19 mouse cellular contexts compared by ENCODE assay signal in the genomic region with DNA sequence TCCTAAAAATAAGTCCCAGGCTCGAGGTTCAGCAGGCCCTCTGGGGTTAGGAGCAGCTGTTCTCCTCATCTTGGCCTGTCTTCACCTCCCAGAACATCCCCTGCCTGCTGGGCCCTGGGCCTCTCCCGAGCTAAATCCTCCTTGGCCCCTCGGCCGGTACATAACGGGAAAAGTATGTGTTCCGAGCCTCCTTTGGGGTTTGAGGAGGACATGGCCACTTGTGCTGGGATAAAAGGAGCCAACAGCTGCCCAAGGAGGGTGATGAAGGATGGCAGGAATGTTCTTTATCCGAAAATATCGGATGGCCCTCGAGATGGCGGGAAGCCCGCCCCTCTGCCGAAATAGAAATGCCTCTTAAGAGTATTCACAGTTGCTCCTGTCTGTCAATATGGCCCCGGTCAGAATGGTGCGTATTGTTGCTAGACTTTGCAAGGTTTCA. TPM values are rescaled to one million over a fixed set of nuclear protein-coding genes. Genes with fewer than 3 reads are reported as not detected.
A peak's percentile ranks its signal among the peaks of the same experiment; 100 is the strongest.
DNase-seq lines count a peak whose midpoint lies in the region; ATAC-seq lines count a peak whose summit lies in the region.
"Had no signal": no experiment of that assay in that cellular context is flagged by ENCODE, and none has a peak within 500 bp of the region (broad histone marks: within the 10 kb centered on the region; RNA-seq: fewer than 3 reads in every experiment).

No protein-coding gene starts in this region.

- H3K9ac ChIP-seq in hindbrain, embryonic 12.5 days, result no peak overlapping the region
- H3K9ac ChIP-seq: liver, postnatal 0 days; midbrain, embryonic 13.5 days; neural tube, embryonic 12.5 days had no signal

- peaks cover 66% of the 10 kb centered on the region for H3K4me1 ChIP-seq in hindbrain, embryonic 10.5 days (replicated peaks)
- peaks cover 32% of the 10 kb centered on the region for H3K4me1 ChIP-seq in hindbrain, embryonic 12.5 days

- H3K4me3 ChIP-seq in hindbrain, embryonic 10.5 days, result no peak overlapping the region
- H3K4me3 ChIP-seq in hindbrain, embryonic 12.5 days, result no peak overlapping the region
- H3K4me3 ChIP-seq: midbrain, embryonic 13.5 days; neural tube, embryonic 12.5 days had no signal

- intact Hi-C loops in heart, postnatal 10 days (cut with DNase I), result no loop called here

- no peak for ATAC-seq in hindbrain, embryonic 12.5 days (ENCODE audit: low FRiP score)
- no peak for ATAC-seq in cerebellum, adult (ENCODE audit: insufficient number of reproducible peaks, low FRiP score, low TSS enrichment)
- ATAC-seq: intestine, embryonic 16.5 days; liver, postnatal 0 days; midbrain, embryonic 13.5 days had no signal

- H3K27me3 ChIP-seq in hindbrain, embryonic 10.5 days (ENCODE audit: insufficient read depth, poor library complexity, severe bottlenecking), result no peaks in the 10 kb centered on the region
- no peaks in the 10 kb centered on the region for H3K27me3 ChIP-seq in hindbrain, embryonic 12.5 days
- H3K27me3 ChIP-seq: midbrain, embryonic 13.5 days; neural tube, embryonic 12.5 days had no signal

- no peak overlapping the region for H3K4me2 ChIP-seq in hindbrain, embryonic 12.5 days (replicated peaks)
- H3K4me2 ChIP-seq: midbrain, embryonic 13.5 days; neural tube, embryonic 12.5 days had no signal

- no peak for DNase-seq in hindbrain, embryonic 10.5 days (ENCODE audit: low spot score)
- peak; percentile 26 to 48 for DNase-seq in heart, adult 18-20 months
- DNase-seq in heart, postnatal 10 days, result peak; percentile 46 to 55
- DNase-seq in cerebellum, postnatal 25 days, result no peak
- no peak for DNase-seq in yolk sac, embryonic 10.5 days (ENCODE audit: low spot score)
- DNase-seq in thymus, postnatal 0 days (ENCODE audit: low spot score), result no peak
- DNase-seq: adrenal gland, postnatal 14 days; cerebellum, postnatal 14 days; kidney, postnatal 10 days; layer of hippocampus, adult 9-11 months; liver, postnatal 0 days; lung, postnatal 36 days; thymus, postnatal 36 days had no signal

- no peaks in the 10 kb centered on the region for H3K9me3 ChIP-seq in hindbrain, embryonic 10.5 days
- H3K9me3 ChIP-seq in hindbrain, embryonic 12.5 days (replicated peaks), result no peaks in the 10 kb centered on the region
- H3K9me3 ChIP-seq: midbrain, embryonic 13.5 days; neural tube, embryonic 12.5 days had no signal

- WGBS in hindbrain, embryonic 10.5 days, result 78% methylated on average over 14 of the region's 14 CpGs
- WGBS in hindbrain, embryonic 12.5 days, result 67% methylated on average over 14 of the region's 14 CpGs

- peak overlapping the region; percentile 13 for H3K27ac ChIP-seq in hindbrain, embryonic 10.5 days
- H3K27ac ChIP-seq in hindbrain, embryonic 12.5 days, result no peak overlapping the region
- H3K27ac ChIP-seq: midbrain, embryonic 13.5 days; neural tube, embryonic 12.5 days had no signal

- H3K36me3 ChIP-seq in hindbrain, embryonic 10.5 days, result no peaks in the 10 kb centered on the region
- no peaks in the 10 kb centered on the region for H3K36me3 ChIP-seq in hindbrain, embryonic 12.5 days
- H3K36me3 ChIP-seq: midbrain, embryonic 13.5 days; neural tube, embryonic 12.5 days had no signal

RNA-seq across cellular contexts. Expression of gene Mrpl23, which starts 18.5 kb away (rescaled TPM):
- polyA plus RNA-seq in hindbrain, embryonic 10.5 days (2016; fragmentation: Nextera tagmentation; extraction: Ambion mirVana), result 17.7 and 19.7 TPM in 2 replicates
- 8.4 and 13.4 TPM in 2 replicates for polyA plus RNA-seq in hindbrain, embryonic 12.5 days (2016; fragmentation: Nextera tagmentation; extraction: Ambion mirVana)
- total RNA-seq in heart, adult 18-20 months (2021), result 10 to 100 TPM; 12.2 to 29.0 TPM
- 10 to 100 TPM in 1 of 2 experiments, 1 to 10 TPM in 1; 4.1 to 19.3 TPM for total RNA-seq in heart, postnatal 10 days (2021)
- polyA plus RNA-seq in thymus, postnatal 0 days (2015; fragmentation: Nextera tagmentation; extraction: Ambion mirVana), result 20.1 and 20.7 TPM in 2 replicates

RNA-seq across cellular contexts. Expression of gene Tnnt3, which starts 52.3 kb away (rescaled TPM):
- 1.1 and 3.0 TPM in 2 replicates for polyA plus RNA-seq in hindbrain, embryonic 10.5 days (2016; fragmentation: Nextera tagmentation; extraction: Ambion mirVana)
- polyA plus RNA-seq in hindbrain, embryonic 12.5 days (2016; fragmentation: Nextera tagmentation; extraction: Ambion mirVana), result 1.8 and 5.8 TPM in 2 replicates
- total RNA-seq in heart, adult 18-20 months (2021), result under 1 TPM in 1 of 2 experiments, not detected in 1; 0.67 TPM
- 1 to 10 TPM in 1 of 2 experiments, under 1 TPM in 1; 0.67 to 1.8 TPM for total RNA-seq in heart, postnatal 10 days (2021)
- 4.7 and 5.2 TPM in 2 replicates for polyA plus RNA-seq in thymus, postnatal 0 days (2015; fragmentation: Nextera tagmentation; extraction: Ambion mirVana)
- total RNA-seq: left cerebral cortex, postnatal 25 days had no signal

Comparison
In these comparisons a context has a peak if more than half of its experiments do, and no peak if none do; other contexts are left out.
1. DNase-seq: peak in heart, adult 18-20 months (2 of 2) and heart, postnatal 10 days (2 of 2); none in hindbrain, embryonic 10.5 days (single experiment), cerebellum, postnatal 25 days (0 of 2), yolk sac, embryonic 10.5 days (single experiment) and thymus, postnatal 0 days (single experiment).